Mouse (Mus musculus) kidney, adult 11 months (tissue): ENCODE results near the gene Terf2.
"Not testable (repeated sequence)": the region's sequence is repeated elsewhere in the genome, so short reads cannot be mapped to it uniquely, and the experiment has no call there.

Experiments
- DNase-seq: peaks from one replicate; pipeline ENCODE4 v3.0.0; 2022

Gene Terf2

DNA sequence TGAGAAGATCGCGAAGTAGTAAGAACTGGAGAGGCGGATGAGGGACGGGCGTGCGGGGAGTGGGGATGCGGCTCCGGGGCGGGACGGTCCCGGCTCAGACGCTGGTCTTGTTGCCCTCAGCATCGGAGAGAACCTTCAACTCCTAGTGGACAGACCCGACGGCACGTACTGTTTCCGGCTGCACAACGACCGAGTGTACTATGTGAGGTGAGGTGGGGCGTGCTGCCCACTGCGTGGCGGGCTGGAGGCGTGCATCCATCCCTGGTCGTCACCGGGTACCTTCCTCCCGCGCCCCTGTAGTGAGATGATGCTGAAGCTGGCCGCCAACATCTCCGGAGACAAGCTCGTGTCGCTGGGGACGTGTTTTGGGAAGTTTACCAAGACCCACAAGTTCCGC lies 39.4 kb downstream of the Terf2 start:
- DNase-seq: no peak

DNA sequence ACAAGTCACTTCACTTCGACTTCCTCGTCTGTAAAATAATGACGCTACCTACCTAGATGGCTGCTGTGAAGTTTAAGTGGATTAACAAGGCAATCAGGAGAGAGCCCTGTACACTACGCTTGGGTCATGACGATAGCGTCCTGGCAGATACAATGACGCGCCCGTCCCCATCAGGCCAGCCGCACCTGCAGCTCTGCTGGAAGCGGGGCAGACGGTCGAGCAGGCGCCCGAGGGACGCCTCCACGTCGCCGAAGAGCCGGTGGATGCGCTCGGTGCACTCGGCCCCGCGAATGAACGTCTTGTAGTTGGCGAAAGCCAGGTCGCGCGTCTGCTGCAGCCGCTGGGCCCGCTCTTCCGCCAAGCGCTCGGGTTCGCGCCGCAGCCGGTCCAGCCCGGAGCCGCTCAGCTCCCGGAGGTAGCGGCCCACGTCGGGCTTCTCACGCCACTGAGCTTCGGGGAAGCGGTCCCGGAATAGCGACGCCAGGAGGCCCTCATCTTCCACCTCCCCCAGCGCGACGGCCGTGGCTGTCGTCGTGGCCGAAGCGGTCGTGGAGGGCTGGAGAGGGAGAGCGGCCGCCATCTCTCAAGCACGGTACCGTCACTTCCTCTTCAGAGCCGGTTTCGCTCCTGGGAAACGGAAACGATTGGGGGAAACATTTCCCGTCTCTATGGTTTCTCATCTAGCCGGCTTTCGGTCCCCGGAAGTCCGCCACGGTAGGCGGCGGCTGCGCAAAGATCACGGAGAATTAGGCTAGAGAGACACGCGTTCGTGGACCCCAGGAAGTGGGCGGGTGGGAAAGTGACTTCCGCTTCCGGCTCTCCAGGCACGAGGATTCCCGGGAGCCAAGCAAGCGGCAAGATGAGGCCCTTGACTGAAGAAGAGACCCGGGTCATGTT lies 40.0 kb downstream of the Terf2 start, which contains the start of the genes Cog8 and Nip7:
Cog8 (minus strand) TSS at position 614 of the 897 bp plus-strand sequence.
Nip7 (plus strand) TSS at position 802 of the 897 bp plus-strand sequence.
- DNase-seq: peak; percentile 97

DNA sequence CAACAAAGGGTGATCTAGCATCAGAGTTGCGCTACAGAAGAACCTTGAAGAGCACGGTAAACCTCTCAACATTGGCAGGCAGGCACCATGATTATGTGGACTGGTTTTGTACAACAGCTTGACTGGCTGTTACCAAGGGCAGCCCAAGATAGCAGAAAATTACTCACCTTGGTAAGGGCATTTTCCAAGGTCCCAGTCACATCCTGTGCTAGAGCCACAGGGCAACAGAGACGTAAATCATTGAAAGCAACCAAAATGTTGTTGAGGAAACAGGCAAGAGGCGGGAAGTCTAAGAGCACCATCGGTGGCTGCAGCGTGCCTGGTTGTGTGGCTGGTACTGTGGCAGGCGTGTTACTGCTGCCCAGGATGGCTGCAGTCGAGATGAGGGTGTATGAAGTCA lies 44.3 kb downstream of the Terf2 start:
- no peak for DNase-seq

DNA sequence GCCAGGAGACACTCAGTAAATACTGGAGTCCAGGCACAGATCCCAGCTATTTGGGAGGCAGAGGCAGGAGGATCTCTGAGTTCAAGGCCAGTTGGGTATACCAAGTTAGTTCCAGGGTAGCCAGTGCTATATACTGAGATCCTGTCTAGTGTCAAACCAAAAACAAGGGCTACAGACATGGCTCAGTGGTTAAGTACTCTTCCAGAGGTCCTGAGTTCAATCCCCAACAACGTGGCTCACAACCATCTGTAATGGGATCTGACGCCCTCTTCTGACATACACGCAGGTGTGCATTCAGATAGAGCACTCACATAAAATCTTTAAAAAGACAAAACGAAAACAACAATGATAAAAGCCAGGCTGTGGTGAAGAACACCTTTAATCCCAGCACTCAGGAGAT lies 46.9 kb downstream of the Terf2 start:
- DNase-seq: no peak

DNA sequence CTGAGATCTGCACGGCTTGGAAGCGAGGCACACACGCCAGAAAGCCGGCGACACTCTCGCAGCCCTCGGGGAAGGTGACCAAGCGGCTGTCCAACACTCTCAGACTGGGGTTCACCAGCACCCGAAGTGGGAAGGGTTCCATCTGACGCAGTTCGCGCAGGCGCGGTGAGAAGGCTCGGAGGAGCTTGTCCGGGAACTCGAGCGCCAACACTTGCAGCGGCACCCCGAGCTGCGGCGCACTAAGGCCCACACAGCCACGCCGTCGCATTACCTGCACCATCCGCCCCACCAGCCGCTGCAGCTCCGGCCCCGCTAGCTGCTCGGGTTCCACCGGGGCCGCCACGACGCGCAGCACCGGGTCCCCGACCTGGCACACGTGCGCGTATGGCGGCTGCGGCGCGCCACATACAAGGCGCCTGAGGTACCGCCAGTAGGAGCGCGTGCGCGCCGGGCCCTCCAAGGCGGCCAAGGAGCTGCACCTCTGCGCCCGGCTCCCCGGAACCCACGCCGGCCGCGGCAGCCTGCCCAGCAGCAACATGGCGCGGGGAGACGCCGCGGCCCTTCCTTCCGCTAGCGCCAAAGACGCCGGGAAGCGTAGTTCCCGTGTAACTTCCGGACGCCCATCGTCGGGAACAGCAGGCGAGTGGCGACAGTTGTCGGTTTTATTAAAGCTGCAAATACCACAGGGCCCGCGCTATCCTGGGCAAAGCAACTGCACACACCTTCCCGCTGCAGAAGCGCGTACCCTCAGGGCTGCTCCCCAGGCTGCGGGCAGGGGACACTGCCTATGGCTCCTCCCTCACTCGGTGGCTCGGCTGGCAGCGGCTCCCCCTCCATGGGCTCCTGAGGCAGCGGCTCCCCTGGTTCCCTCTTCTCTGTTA lies 48.0 kb downstream of the Terf2 start, which contains the start of gene Pdf:
Pdf (minus strand) TSS at position 554 of the 881 bp plus-strand sequence.
- DNase-seq: peak; percentile 77

DNA sequence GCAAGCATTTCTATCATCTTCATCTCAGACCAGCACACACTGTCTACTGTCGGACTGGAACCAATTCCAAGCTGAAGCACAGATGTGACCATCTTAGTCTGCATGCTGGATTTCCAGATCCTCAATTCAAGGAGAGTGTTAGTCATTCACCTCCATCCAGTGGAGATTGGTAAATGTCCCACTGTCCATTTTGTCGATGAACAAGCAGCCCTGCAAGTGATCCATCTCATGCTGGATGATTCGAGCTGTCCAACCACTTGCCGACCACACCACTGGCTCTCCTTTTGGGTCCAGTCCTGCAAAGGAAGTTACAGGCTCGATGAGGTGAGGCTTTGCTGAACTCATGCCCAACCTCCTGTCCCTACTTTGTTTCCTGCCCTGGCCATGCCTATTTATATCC lies 49.4 kb downstream of the Terf2 start:
- DNase-seq: no peak

DNA sequence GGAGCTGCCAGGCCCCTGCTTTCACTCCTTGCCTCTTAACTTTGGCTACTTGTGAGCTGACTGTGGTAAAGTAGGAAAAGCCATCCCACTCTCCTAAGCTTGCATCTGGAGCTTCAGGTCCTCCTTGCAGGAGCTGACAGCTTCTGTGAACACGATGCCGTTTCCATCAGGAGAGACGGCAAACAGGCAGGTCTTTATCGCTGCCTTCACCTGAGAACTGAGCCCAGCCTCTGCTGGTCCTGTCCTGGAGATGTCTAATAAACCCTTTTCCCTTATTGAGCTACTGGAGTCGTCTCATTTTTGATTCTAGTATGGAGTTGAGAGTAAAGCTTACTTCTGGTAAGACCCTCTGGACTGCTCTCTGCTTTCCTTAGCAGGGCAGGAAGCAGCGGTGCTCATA lies 50.9 kb downstream of the Terf2 start:
- no peak for DNase-seq

DNA sequence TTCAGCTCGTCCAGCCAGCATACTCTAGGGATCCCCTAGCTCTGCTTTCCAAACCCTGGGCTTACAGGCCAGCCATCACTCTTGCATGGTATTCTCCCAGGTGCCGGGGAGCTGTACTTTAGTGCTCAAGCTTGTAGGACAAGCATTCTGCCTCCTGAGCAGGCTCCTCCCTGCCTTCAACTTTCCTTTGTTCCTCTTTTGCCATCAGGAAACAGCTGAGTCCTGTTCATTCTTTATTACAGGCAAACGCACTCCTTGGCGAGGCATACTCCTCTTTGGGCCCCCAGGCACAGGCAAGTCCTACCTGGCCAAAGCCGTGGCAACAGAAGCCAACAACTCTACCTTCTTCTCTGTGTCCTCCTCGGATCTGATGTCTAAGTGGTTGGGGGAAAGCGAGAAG lies 55.7 kb downstream of the Terf2 start:
- DNase-seq: no peak

DNA sequence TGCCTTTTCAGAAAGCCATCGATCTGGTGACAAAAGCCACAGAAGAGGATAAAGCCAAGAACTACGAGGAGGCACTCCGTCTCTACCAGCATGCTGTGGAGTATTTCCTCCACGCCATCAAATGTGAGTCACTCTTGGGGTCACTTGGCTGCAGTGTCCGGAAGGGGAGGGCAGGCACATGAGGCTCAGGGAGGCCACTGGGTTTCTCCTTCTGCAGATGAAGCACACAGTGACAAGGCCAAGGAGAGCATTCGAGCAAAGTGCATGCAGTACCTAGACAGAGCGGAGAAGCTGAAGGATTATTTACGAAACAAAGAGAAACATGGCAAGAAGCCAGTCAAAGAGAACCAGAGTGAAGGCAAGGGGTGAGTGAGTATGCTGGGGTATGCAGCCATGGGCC lies 59.7 kb downstream of the Terf2 start:
- peak; percentile 45 for DNase-seq

DNA sequence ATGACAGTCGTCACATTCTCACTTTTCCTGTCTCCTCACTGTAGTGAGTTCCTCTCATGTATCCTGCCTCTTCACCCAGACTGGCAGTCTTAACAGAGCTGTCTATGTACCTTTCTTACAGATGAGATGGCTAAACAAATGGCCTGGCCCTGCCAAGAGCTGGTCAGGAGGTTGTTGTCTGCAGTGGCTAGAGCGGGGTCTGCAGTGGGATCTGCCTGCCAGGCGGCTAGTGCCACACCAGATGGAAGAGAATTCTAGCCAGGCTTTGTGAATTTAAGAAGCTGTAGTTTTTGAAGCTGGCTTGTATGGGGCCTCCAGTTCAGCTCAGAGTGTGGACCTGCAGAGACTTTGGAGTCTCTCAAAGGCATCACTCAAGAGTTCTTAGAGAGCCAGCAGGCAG lies 60.7 kb downstream of the Terf2 start:
- no peak for DNase-seq

DNA sequence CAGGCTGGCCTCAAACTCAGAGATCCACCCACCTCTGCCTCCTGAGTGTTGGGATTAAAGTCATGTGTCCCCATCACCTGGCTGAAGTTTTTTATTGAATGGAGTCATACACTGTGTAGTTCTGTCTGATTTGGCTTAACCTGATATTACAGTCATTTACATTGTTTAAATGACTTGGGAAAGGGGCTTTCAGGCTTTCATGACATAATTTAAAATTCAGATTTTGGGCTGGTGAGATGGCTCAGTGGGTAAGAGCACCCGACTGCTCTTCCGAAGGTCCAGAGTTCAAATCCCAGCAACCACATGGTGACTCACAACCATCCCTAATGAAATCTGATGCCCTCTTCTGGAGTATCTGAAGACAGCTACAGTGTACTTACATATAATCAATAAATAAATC lies 62.7 kb downstream of the Terf2 start:
- not testable (repeated sequence) for DNase-seq

DNA sequence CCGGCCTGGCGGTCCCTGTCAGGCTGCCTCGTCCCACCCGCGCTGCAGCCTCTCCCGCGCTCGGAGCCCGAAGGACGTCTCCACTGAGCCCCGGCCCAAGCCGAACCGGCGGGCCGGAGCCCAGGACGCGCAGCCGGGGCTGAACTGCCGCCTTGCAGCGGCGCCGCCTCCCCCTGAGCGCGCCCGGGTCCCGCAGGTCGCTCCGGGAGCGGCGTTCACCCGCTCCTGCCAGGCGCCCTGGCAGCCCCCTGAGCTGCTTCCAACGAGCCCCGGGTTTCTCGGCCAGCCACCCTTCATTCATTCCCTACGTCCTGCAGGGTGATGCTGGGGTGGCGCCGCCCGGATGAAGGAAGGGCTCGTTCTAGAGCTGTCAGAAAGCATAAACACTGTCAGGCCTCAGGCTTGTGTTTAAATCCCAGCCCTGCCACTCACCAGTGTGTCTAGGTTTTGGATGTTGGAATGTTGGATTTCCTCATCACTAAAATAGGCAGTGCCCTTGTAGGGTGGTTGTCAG lies 64.7 kb downstream of the Terf2 start:
- DNase-seq: no peak

DNA sequence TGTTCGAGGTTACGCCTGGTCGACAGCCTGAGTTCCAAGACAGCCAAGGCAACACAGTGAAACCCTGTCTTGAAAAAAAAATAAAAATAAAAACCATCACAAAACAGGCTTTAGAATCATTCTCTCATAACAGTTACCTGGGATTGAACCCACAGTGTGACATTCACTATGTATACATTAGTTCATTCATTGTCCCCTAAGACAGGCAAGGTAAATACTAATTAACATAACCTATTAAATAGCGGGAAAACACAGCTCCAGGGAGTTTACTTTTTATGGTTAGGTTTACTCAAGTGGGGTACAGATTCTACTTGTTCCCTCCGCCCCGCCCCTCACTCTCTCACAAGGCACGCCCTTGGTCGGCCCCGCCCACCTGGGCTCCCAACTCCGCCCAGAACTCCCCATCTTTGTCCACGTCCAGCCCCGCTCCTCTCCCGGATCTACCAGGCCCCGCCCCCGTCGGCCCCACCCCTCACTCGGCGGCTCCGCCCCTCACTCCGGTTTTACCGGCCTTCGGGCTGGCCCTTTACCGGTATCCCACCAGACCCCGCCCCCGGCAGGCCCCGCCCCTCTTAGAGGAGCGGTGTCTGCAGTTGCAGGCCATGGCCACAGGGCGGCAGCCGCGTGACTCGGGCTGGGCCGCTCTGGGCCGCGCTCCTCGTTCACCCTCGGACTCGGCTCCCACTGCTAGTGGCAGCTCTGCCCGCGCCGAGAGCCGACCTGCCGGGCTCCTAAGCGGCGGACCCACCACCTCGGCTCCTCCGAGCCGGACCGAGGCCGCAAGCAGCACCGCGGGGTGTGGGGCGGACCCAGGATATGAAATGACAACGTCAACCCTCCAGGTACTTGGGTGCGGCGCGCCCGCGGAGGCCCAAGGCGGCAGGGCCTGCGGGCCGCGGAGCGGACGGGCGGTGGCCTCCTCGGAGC lies 65.4 kb downstream of the Terf2 start, which contains the start of gene Vps4a:
Vps4a (plus strand) TSS at position 573 of the 927 bp plus-strand sequence.
- peak; percentile 97 for DNase-seq

DNA sequence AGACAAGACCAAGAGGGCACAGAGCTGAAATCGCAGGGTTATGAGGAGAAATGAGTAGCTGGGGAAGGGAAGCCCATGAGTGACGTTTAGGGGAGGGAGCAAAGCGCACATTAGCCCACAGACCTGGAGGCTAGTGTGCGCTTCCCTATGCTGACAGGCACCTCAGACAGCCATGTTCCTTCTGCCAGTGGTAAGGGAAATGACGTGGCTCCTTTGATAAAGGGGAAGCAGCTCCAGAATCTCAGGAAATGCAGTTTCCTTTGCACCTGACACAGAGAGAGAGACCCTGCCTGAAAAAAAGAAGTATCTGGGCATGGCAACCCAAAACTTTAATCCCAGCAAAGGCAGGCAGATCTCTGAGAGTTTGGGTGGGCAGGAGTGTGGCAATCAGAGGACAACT lies 66.3 kb downstream of the Terf2 start:
- no peak for DNase-seq

DNA sequence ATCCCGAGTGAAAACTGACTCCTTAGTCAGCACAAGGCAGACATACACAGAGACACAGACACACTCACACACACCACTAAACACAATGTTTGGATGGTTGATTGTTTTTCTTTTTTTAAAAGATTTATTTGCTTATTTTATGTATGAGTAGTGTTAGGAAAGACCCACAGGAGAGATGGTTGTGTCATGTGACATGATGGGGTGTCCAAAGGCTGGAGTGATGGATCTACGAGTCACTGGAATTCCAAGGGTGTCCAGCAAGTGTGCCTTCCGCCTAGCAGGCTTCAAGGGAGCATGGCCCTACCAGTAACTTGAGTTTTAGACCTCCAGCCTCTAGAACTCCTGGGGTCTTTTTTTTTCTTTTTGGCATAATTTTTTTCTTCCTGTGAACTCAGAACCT lies 67.0 kb downstream of the Terf2 start:
- no peak for DNase-seq

DNA sequence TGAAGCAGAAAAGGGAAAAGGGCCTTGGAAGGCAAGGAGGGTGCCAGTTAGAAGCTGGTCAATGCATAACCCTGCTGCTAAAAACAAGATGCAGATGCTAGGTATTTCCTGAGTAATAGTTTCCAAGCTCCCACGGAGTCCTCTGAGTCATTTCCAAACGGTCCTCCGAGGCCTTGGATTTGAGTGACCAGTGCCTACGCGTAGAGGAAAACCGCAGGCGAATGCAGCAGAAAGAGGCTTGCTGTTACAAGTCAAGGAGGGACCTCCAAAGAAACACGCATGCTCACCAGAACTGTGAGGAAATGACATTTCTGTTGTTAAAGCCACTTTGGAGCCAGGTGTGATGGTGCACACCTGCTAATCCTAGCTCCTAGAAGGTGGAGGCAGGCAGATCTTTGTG lies 72.9 kb downstream of the Terf2 start:
- DNase-seq: no peak
